Mouse (Mus musculus): ENCODE data around the gene Serpina3i.

DNA sequence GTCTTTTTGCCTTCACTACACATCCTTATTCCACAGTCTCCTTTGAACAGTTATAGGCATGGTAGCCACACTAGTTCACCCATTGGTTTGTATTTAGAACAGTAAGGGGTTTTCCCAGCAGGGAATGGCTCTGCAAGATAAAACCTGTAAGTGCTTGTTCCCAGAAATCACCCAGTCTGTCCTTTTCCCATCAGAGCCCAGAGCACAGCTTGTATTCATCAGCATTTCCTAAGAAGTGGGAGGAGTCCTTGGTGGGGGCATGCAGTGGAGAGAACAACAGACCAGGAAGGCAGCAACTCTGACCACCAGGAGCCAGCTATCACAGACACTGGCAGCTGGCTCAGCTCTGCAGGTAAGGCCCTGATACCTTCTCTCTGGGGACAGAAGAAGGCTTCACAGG lies at the start of gene Serpina3i:
- TF ChIP-seq CTCF (IDR thresholded peaks at IDR 0.05; ENCODE audit: low read depth, low read length) (no peak), POLR2A (IDR thresholded peaks at IDR 0.05; ENCODE audit: extremely low read depth, insufficient read depth, low read length) (no peak)

Data from liver, adult 2 months (tissue).